Mouse (Mus musculus) embryonic stem cell, embryonic (primary cell): ENCODE measurements at regions not wholly inside any gene's neighbourhood (a gene's known extent, or its start where the extent isn't known, plus 50 kb on each side); places are given as distances from the start of the nearest gene placed in this dataset.

ENCODE experiments used
- CTCF ChIA-PET, 4 experiments: fragments of 300-600 bp in 2 of 4; fragments of 350-600 bp in 2 of 4; sonication (Branson Sonifier 250); formaldehyde crosslinking; loops; one replicate each; lab custom pipeline; 2022; ENCODE audit warnings: inconsistent platforms in 2 of 4; lab: Charles Lee
- POLR2A ChIA-PET, 4 experiments: fragments of 300-600 bp in 2 of 4; fragments of 350-600 bp in 2 of 4; sonication (Branson Sonifier 250); formaldehyde crosslinking; loops; one replicate each; lab custom pipeline; 2022; ENCODE audit warnings: antibody characterized with exemption in 4 of 4, inconsistent platforms in 1 of 4; lab: Charles Lee

GRCm38 (mm10) chr6:100420602-100421001, 133.3 kb upstream of the Rybp start:
- CTCF ChIA-PET: interaction anchor here in 3 of 4 experiments (0.6 to 2.5 kb wide), 7 partner anchors 34 to 919 kb away, joined by 3 to 12 read pairs (median 3); no protein-coding TSS in a partner anchor
- POLR2A ChIA-PET: interaction anchor here (0.6 to 8.6 kb wide), 63 partner anchors 9 to 217 kb away, joined by 3 to 88 read pairs (median 4); no protein-coding TSS in a partner anchor

GRCm38 (mm10) chr6:100419782-100420540, 132.7 kb upstream of the Rybp start:
- ChIA-PET POLR2A (interaction anchor here (0.6 to 8.6 kb wide), 56 partner anchors 8 to 216 kb away, joined by 3 to 88 read pairs (median 4); no protein-coding TSS in a partner anchor), CTCF (interaction anchor here in 2 of 4 experiments (0.9 to 2.5 kb wide), 7 partner anchors 33 to 290 kb away, joined by 3 to 12 read pairs (median 3); no protein-coding TSS in a partner anchor)

DNA sequence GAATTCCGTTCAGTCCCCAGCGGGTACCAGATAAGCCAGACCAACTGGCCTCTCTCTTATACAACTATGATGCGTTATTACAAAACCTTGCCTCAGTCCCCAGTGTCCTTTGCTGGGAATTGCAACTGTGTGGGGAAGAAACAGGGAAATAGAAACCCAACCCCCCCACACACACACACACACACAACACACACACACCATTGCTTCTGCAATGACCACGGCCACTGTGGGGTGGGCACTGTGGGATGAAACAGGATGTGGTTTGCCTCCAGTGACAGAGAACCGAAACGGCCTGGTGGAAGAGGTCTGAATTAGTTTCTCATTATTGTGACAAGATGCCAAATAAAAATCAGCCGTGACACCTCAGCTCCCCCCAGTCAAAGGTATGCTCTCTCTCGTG, 128.8 kb upstream of the Rybp start:
- ChIA-PET POLR2A (interaction anchor here in 1 of 4 experiments (1.0 to 2.9 kb wide), 4 partner anchors 11 to 155 kb away, joined by 3 to 13 read pairs (median 3); no protein-coding TSS in a partner anchor), CTCF (no interaction called here)

DNA sequence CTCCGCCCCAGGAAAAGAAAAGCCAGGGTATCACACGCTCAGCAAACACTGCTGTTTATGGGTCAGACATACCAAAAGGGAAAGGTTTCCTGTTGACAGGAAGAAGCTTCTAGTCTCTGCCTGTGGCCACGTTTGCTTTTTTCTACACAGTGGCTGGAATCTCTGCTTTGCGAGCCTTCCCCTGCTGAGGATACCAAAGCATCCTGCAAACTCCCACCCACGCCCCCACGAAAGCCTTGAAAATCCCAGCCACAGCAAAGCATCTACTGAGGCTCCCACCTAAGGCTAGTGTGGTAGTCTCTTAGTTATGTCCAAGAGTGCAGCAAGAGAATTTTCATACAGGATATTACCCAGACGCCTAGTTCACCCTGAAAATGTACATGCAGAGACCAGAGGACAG, 128.2 kb upstream of the Rybp start:
- ChIA-PET CTCF (no interaction called here), POLR2A (interaction anchor here in 2 of 4 experiments (1.0 to 2.9 kb wide), 4 partner anchors 11 to 80 kb away, joined by 3 to 13 read pairs (median 3); no protein-coding TSS in a partner anchor)

DNA sequence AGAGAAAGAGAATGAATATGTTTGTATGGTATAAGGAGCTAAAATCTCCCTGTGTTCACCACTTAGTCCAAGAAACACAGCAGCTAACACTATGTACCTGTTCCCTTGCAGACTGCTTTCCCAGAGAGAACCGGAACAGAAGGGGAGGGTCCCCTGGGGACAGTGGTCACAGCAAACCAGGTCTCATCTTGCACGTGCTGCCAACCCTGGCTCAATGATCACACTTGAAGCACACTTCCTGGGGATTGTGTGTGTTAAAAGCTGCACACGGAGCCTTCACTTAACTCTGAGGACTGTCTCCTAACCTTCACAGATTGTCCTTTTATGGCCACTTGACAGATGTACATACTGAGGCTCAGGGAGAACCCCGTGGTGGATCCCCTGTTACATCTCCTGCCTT, 127.6 kb upstream of the Rybp start:
- ChIA-PET CTCF (interaction anchor here in 1 of 4 experiments (0.6 kb wide), 1 partner anchor 415 kb away, joined by 3 read pairs; no protein-coding TSS in a partner anchor), POLR2A (interaction anchor here in 3 of 4 experiments (1.0 to 2.9 kb wide), 5 partner anchors 12 to 79 kb away, joined by 3 to 13 read pairs (median 3); no protein-coding TSS in a partner anchor)

GRCm38 (mm10) chr6:100412486-100412885, 125.2 kb upstream of the Rybp start:
- ChIA-PET CTCF (interaction anchor here in 1 of 4 experiments (1.6 kb wide), 1 partner anchor 86 kb away, joined by 3 read pairs; no protein-coding TSS in a partner anchor), POLR2A (interaction anchor here in 3 of 4 experiments (0.6 to 2.5 kb wide), 12 partner anchors 8 to 502 kb away, joined by 3 to 12 read pairs (median 4); no protein-coding TSS in a partner anchor)

- CTCF ChIA-PET: interaction anchor here in 1 of 4 experiments (1.6 kb wide), 1 partner anchor 87 kb away, joined by 3 read pairs; no protein-coding TSS in a partner anchor
- POLR2A ChIA-PET: interaction anchor here in 3 of 4 experiments (0.7 to 2.5 kb wide), 11 partner anchors 8 to 228 kb away, joined by 3 to 12 read pairs (median 4); no protein-coding TSS in a partner anchor
These were observed 124.7 kb upstream of the Rybp start for GRCm38 (mm10) chr6:100411968-100412367.

DNA sequence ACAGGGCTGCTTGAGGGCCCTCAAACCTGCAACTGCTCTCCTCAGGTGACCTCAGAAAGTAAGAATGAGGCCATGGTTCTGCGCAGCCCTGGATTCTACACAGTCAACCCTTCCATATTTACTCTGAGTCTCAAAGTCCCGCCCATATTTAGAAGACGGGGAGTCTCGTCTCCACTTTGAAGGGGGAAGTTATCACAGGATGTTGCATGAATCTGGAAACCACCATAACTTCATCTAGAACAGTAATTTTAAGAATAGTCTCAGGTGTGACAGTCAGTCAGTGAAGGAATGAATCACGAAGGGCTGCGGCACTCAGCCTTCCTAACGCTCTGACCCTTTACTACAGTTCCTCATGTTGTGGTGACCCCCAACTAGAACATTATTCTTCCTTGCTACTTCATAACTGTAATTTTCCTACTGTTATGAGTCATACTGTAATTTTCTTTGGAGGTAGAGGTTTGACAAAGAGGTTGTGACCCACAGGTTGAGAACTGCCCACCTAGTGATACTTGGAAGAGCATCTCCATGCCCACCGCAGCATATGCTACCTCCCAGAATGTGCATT, 122.9 kb upstream of the Rybp start:
- CTCF ChIA-PET: no interaction called here
- POLR2A ChIA-PET: interaction anchor here in 1 of 4 experiments (0.7 to 1.2 kb wide), 2 partner anchors 10 to 296 kb away, joined by 3 to 7 read pairs; no protein-coding TSS in a partner anchor

GRCm38 (mm10) chr6:100408826-100409225, 121.5 kb upstream of the Rybp start:
- ChIA-PET CTCF (interaction anchor here in 3 of 4 experiments (0.5 to 1.6 kb wide), 5 partner anchors 13 to 119 kb away, joined by 3 to 10 read pairs (median 3); no protein-coding TSS in a partner anchor), POLR2A (interaction anchor here in 3 of 4 experiments (0.6 to 2.8 kb wide), 14 partner anchors 9 to 73 kb away, joined by 3 to 15 read pairs (median 4); no protein-coding TSS in a partner anchor)

DNA sequence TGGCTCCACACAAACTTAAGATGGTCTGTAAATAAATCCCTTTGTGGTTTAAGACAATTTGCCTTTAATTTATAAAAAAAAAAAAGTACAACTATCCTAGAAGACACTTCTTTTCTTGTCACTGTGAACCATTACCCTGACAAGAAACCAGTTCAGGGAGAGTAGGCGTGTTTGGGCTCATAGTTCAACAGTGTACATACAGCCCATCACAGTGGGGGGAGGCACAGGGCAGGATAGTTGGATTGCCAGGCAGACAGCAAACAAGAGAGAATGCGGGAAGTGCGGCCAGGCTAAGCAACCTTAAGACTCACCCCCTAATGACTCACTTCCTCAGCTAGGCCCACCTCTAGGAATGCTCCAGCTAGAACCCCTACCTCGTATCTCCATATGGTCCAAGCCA, 119.2 kb upstream of the Rybp start:
- ChIA-PET POLR2A (interaction anchor here in 2 of 4 experiments (1.3 to 1.5 kb wide), 5 partner anchors 9 to 96 kb away, joined by 3 to 5 read pairs (median 4); no protein-coding TSS in a partner anchor), CTCF (no interaction called here)

- CTCF ChIA-PET: interaction anchor here in 2 of 4 experiments (0.5 to 0.6 kb wide), 2 partner anchors 14 to 306 kb away, joined by 3 to 4 read pairs; no protein-coding TSS in a partner anchor
- POLR2A ChIA-PET: interaction anchor here in 2 of 4 experiments (0.5 to 2.1 kb wide), 3 partner anchors 25 to 49 kb away, joined by 3 to 7 read pairs (median 4); no protein-coding TSS in a partner anchor
These were observed 116.9 kb upstream of the Rybp start for GRCm38 (mm10) chr6:100404161-100404560.

GRCm38 (mm10) chr6:100402716-100403115, 115.4 kb upstream of the Rybp start:
- CTCF ChIA-PET: no interaction called here
- POLR2A ChIA-PET: interaction anchor here in 3 of 4 experiments (0.5 to 2.1 kb wide), 27 partner anchors 9 to 116 kb away, joined by 3 to 14 read pairs (median 4); partner anchors contain the start of gene Rybp (in 1 of the 3)

- CTCF ChIA-PET: interaction anchor here in 1 of 4 experiments (0.7 kb wide), 1 partner anchor 21 kb away, joined by 3 read pairs; no protein-coding TSS in a partner anchor
- POLR2A ChIA-PET: interaction anchor here in 3 of 4 experiments (0.6 to 2.1 kb wide), 29 partner anchors 8 to 96 kb away, joined by 3 to 14 read pairs (median 5); no protein-coding TSS in a partner anchor
These were observed 114.4 kb upstream of the Rybp start for GRCm38 (mm10) chr6:100401728-100402127.

GRCm38 (mm10) chr6:100399387-100399786, 112.1 kb upstream of the Rybp start:
- CTCF ChIA-PET: interaction anchor here in 1 of 4 experiments (0.6 kb wide), 1 partner anchor 16 kb away, joined by 3 read pairs; no protein-coding TSS in a partner anchor
- POLR2A ChIA-PET: interaction anchor here (0.6 to 2.6 kb wide), 7 partner anchors 9 to 72 kb away, joined by 3 to 10 read pairs (median 3); no protein-coding TSS in a partner anchor

- POLR2A ChIA-PET: interaction anchor here in 3 of 4 experiments (0.7 to 1.8 kb wide), 10 partner anchors 9 to 102 kb away, joined by 3 to 5 read pairs (median 3); no protein-coding TSS in a partner anchor
- CTCF ChIA-PET: interaction anchor here in 1 of 4 experiments (0.7 kb wide), 1 partner anchor 33 kb away, joined by 6 read pairs; no protein-coding TSS in a partner anchor
These were observed 109.3 kb upstream of the Rybp start for GRCm38 (mm10) chr6:100396311-100397200.

GRCm38 (mm10) chr6:100390258-100390910, 103.1 kb upstream of the Rybp start:
- ChIA-PET CTCF (interaction anchor here in 2 of 4 experiments (0.5 to 0.8 kb wide), 2 partner anchors 12 to 139 kb away, joined by 3 to 4 read pairs; no protein-coding TSS in a partner anchor), POLR2A (interaction anchor here (0.6 to 9.7 kb wide), 23 partner anchors 9 to 116 kb away, joined by 3 to 123 read pairs (median 5); no protein-coding TSS in a partner anchor)
